Mouse (Mus musculus) liver, embryonic 12.5 days (tissue): Measurements from ENCODE around the gene Togaram2. TPM values are rescaled to one million over a fixed set of nuclear protein-coding genes. Genes with fewer than 3 reads are reported as not detected.
A peak's percentile ranks its signal among the peaks of the same experiment; 100 is the strongest.
"Not testable (repeated sequence)": the region's sequence is repeated elsewhere in the genome, so short reads cannot be mapped to it uniquely, and the experiment has no call there.

Experiments used
- ATAC-seq: fragments of 200-750 bp; cut with Nextera tagmentation; 2 replicates; pipeline ENCODE4 v1.8.0; 2017; ENCODE audit warnings: moderate number of reproducible peaks, mild to moderate bottlenecking, moderate library complexity
- H3K27ac ChIP-seq: fragments of 300-500 bp; sonication (generic); 2 replicates; pipeline ENCODE4 v1.5.1; 2016; ENCODE audit warnings: mild to moderate bottlenecking
- H3K27me3 ChIP-seq: fragments of 300-500 bp; sonication (generic); replicated peaks from 2 replicates; pipeline ENCODE4 v1.6.1; 2016; ENCODE audit warnings: mild to moderate bottlenecking, moderate library complexity
- H3K36me3 ChIP-seq: fragments of 300-500 bp; sonication (generic); 2 replicates; pipeline ENCODE4 v1.6.1; 2016; ENCODE audit warnings: mild to moderate bottlenecking, moderate library complexity
- H3K4me1 ChIP-seq: fragments of 300-500 bp; sonication (generic); 2 replicates; pipeline ENCODE4 v1.6.1; 2016
- H3K4me2 ChIP-seq: fragments of 300-500 bp; sonication (generic); 2 replicates; pipeline ENCODE4 v1.6.1; 2016; ENCODE audit warnings: mild to moderate bottlenecking, moderate library complexity
- H3K4me3 ChIP-seq: fragments of 300-500 bp; sonication (generic); 2 replicates; pipeline ENCODE4 v1.5.1; 2016; ENCODE audit warnings: mild to moderate bottlenecking, moderate library complexity
- H3K9ac ChIP-seq: fragments of 300-500 bp; sonication (generic); 2 replicates; pipeline ENCODE4 v1.6.1; 2016; ENCODE audit warnings: mild to moderate bottlenecking, moderate library complexity
- H3K9me3 ChIP-seq: fragments of 300-500 bp; sonication (generic); replicated peaks from 2 replicates; pipeline ENCODE4 v1.6.1; 2016; ENCODE audit warnings: mild to moderate bottlenecking, moderate library complexity
- WGBS: fragments of 180-500 bp; shearing (Covaris S2); methylation state at CpG from one replicate; pipeline ENCODE4 v1.1.7; 2016; ENCODE audit not compliant: insufficient replicate concordance; 5-methylcytosine and 5-hydroxymethylcytosine counted together
- polyA plus RNA-seq: library from polyadenylated mRNA; unstranded; fragments of >200 nt; fragmentation: Nextera tagmentation; extraction: Ambion mirVana; gene quantifications from 2 replicates; pipeline ENCODE4 v1.2.1, GENCODE M21; 2016

Togaram2 gene
- polyA plus RNA-seq: 0.07 TPM in 1 of 2 replicates, not detected in the other

- WGBS: 65% methylated on average over 9 of the region's 9 CpGs
- Histone ChIP-seq H3K9me3 (no peaks in the 10 kb centered on the region), H3K36me3 (no peaks in the 10 kb centered on the region), H3K27ac (no peak within 1 kb of the TSS), H3K27me3 (0 out of 2 replicates have a peak, but pooled peaks cover under 1% of the 10 kb centered on the region), H3K4me2 (no peak within 1 kb of the TSS), H3K9ac (no peak within 1 kb of the TSS), H3K4me1 (no peaks in the 10 kb centered on the region), H3K4me3 (no peak within 1 kb of the TSS)
- ATAC-seq: no peak
These were observed at the start of gene Togaram2 for GRCm38 (mm10) chr17:71673092-71673491. Togaram2 (plus strand) TSS chr17:71673261.

DNA sequence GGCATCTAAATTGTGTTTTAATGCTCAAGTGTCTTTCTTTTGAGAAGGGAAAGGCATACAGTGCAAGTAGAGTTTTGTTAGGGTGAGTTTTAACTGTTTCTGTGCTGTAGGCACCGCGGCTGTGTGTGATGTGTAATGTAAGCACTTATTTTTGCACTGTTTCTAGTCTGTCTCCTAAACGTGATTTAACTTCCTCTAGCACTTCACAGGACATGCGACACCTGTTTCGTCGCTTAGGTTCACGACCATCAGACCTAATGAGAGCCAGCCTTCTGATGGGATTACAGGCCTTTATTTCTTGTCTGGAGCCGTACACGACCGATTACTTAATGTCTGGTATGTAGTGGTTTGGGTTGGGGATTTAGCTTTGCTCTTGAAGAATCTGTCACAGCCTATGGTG is 41.3 kb upstream of the Togaram2 start:
- Histone ChIP-seq H3K4me2 (no peak overlapping the region), H3K27ac (no peak overlapping the region), H3K27me3 (no peaks in the 10 kb centered on the region), H3K4me1 (no peaks in the 10 kb centered on the region), H3K9me3 (no peaks in the 10 kb centered on the region), H3K36me3 (peaks cover 95% of the 10 kb centered on the region), H3K9ac (no peak overlapping the region), H3K4me3 (no peak overlapping the region)
- ATAC-seq: no peak
- WGBS: 83% methylated on average over 10 of the region's 10 CpGs

GRCm38 (mm10) chr17:71633350-71633749 is 39.7 kb upstream of the Togaram2 start:
- Histone ChIP-seq H3K27ac (no peak overlapping the region), H3K36me3 (peaks cover 95% of the 10 kb centered on the region), H3K4me1 (no peaks in the 10 kb centered on the region), H3K4me3 (no peak overlapping the region), H3K9me3 (no peaks in the 10 kb centered on the region), H3K4me2 (no peak overlapping the region), H3K9ac (no peak overlapping the region), H3K27me3 (no peaks in the 10 kb centered on the region)
- WGBS: 77% methylated on average over 8 of the region's 8 CpGs
- ATAC-seq: no peak

DNA sequence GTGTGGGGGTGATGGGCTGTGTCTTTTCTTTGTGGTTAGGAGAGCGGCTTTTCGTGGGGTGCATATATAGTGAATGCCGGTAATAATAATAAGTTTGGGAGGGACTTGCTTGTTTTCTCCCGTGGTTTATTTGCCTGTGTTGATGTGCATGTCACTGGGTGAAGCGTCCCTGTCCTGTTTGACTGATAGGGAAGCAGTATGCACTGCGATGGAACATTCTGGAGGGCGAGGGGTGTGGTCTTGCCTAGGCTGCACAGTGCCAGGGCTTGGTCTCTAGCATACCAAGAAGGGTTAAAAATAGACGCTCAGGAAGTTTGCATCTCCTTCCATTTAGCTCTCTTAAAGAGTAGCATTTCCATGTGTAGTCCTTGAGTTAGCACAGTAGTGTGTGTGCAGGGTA is 36.3 kb upstream of the Togaram2 start:
- no peak for ATAC-seq
- Histone ChIP-seq H3K4me1 (no peaks in the 10 kb centered on the region), H3K9me3 (no peaks in the 10 kb centered on the region), H3K27me3 (no peaks in the 10 kb centered on the region), H3K9ac (no peak overlapping the region), H3K4me3 (no peak overlapping the region), H3K36me3 (peaks cover 96% of the 10 kb centered on the region), H3K4me2 (no peak overlapping the region), H3K27ac (no peak overlapping the region)
- WGBS: 88% methylated on average over 8 of the region's 8 CpGs

DNA sequence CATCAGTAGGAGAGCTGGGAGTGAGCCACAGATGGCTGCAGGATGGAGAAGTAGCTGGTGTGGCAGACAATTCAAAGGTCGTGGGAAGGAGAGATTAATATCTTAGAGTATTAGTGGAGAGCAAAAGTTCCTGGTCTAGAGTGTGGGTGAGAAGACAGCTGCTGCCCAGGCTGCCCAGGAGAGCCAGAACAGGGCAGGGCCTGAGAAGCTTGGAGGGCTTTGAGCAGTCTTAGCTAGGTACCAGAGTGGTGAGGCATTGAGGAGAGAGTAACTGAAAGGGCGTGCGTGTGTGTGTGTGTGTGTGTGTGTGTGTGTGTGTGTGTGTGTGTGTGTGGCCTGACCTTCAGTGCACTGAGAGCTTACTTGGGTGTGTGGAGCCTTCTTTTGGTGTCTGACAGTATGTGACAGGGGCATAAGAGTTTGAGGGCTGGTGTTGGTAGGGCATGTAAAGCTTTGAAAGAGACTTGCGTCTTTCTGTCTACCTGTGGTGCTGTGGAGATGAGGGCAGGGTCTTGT is 35.3 kb upstream of the Togaram2 start:
- no peak for ATAC-seq
- Histone ChIP-seq H3K4me2 (no peak overlapping the region), H3K27me3 (no peaks in the 10 kb centered on the region), H3K9me3 (no peaks in the 10 kb centered on the region), H3K4me1 (no peaks in the 10 kb centered on the region), H3K9ac (0 out of 2 replicates have a peak overlapping the region, but pooled peaks have one; percentile 13), H3K36me3 (peaks cover 98% of the 10 kb centered on the region), H3K4me3 (no peak overlapping the region), H3K27ac (no peak overlapping the region)
- WGBS: 66% methylated on average over 4 of the region's 4 CpGs

- 68% methylated on average over 5 of the region's 5 CpGs for WGBS
These were observed 34.0 kb upstream of the Togaram2 start for GRCm38 (mm10) chr17:71639056-71639455.

GRCm38 (mm10) chr17:71640421-71641085 is 32.5 kb upstream of the Togaram2 start:
- no peak for ATAC-seq
- WGBS: 76% methylated on average over 9 of the region's 9 CpGs
- H3K36me3 ChIP-seq: peaks cover 93% of the 10 kb centered on the region

More at GRCm38 (mm10) chr17:71639056-71639455, 34.0 kb upstream of the Togaram2 start:
- not testable (repeated sequence) for H3K27me3 ChIP-seq, H3K9me3 ChIP-seq, H3K4me3 ChIP-seq, H3K9ac ChIP-seq, H3K27ac ChIP-seq, ATAC-seq, H3K4me2 ChIP-seq, H3K4me1 ChIP-seq
- H3K36me3 ChIP-seq: peaks cover 95% of the 10 kb centered on the region

GRCm38 (mm10) chr17:71642190-71642589 is 30.9 kb upstream of the Togaram2 start:
- Histone ChIP-seq H3K9me3 (no peaks in the 10 kb centered on the region), H3K4me1 (no peaks in the 10 kb centered on the region), H3K36me3 (peaks cover 92% of the 10 kb centered on the region), H3K27me3 (no peaks in the 10 kb centered on the region), H3K4me3 (no peak overlapping the region), H3K9ac (no peak overlapping the region), H3K4me2 (no peak overlapping the region), H3K27ac (no peak overlapping the region)
- whole genome bisulfite sequencing: 71% methylated on average over 3 of the region's 3 CpGs
- no peak for ATAC-seq

More at GRCm38 (mm10) chr17:71640421-71641085, 32.5 kb upstream of the Togaram2 start:
- no peaks in the 10 kb centered on the region for H3K27me3 ChIP-seq
- no peak overlapping the region for H3K4me3 ChIP-seq
- no peaks in the 10 kb centered on the region for H3K9me3 ChIP-seq
- no peak overlapping the region for H3K9ac ChIP-seq
- no peaks in the 10 kb centered on the region for H3K4me1 ChIP-seq
- H3K27ac ChIP-seq: no peak overlapping the region
- H3K4me2 ChIP-seq: no peak overlapping the region

DNA sequence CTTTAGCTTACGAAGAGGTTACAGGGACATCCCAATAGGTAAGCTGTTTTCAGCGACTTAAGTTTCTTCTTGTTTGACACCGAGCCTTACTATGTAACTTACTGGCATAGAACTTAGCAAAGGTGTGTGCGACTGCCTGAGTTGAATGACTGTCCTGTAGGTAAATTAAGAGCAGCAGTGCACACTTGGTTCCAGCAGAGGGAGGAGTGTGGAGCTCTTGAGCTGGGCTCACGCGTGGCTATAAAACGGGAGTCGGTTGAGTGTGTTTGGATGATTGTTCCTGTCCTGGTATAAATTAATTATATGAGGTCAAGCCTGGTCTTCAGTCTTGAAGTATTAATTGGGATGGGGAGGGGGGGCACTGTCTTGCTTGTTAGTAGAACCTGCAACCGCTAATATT is 23.1 kb upstream of the Togaram2 start:
- WGBS: 90% methylated on average over 9 of the region's 9 CpGs
- ATAC-seq: no peak

DNA sequence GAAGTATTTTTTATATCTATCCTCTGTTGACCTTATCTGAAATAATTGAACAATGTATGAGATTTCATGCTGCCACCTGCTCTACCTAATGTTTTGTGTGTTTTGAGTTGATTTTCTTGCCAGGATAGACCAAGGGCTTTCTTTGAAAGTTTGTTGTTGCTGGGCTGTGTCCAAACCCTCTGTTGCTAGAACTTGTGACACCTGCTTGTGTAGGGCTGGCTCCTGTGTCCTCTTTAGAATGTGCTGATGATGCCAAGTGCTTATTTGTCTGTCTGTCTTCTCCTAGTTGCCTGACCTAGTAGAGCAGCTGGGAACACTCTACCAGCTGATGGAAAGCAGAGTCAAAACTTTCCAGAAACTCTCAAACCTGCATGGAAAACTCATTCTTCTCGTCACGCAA is 20.6 kb upstream of the Togaram2 start:
- no peaks in the 10 kb centered on the region for H3K4me1 ChIP-seq
- H3K9me3 ChIP-seq: no peaks in the 10 kb centered on the region
- no peak overlapping the region for H3K27ac ChIP-seq
- H3K4me2 ChIP-seq: no peak overlapping the region
- H3K9ac ChIP-seq: no peak overlapping the region
- WGBS: 89% methylated on average over 2 of the region's 2 CpGs
- no peaks in the 10 kb centered on the region for H3K27me3 ChIP-seq
- H3K4me3 ChIP-seq: no peak overlapping the region
- peaks cover 89% of the 10 kb centered on the region for H3K36me3 ChIP-seq
- no peak for ATAC-seq

More for the DNA sequence above, 23.1 kb upstream of the Togaram2 start:
- H3K9me3 ChIP-seq: no peaks in the 10 kb centered on the region
- H3K4me2 ChIP-seq: no peak overlapping the region
- H3K27me3 ChIP-seq: no peaks in the 10 kb centered on the region
- H3K4me3 ChIP-seq: no peak overlapping the region
- no peak overlapping the region for H3K27ac ChIP-seq
- H3K36me3 ChIP-seq: peaks cover 89% of the 10 kb centered on the region
- H3K9ac ChIP-seq: no peak overlapping the region
- no peaks in the 10 kb centered on the region for H3K4me1 ChIP-seq

GRCm38 (mm10) chr17:71652934-71653333 is 20.1 kb upstream of the Togaram2 start:
- no peak overlapping the region for H3K9ac ChIP-seq
- no peaks in the 10 kb centered on the region for H3K4me1 ChIP-seq
- H3K36me3 ChIP-seq: peaks cover 89% of the 10 kb centered on the region
- H3K4me3 ChIP-seq: no peak overlapping the region
- WGBS: 85% methylated on average over 5 of the region's 5 CpGs
- no peak overlapping the region for H3K27ac ChIP-seq
- H3K9me3 ChIP-seq: no peaks in the 10 kb centered on the region
- H3K4me2 ChIP-seq: no peak overlapping the region
- no peak for ATAC-seq
- H3K27me3 ChIP-seq: no peaks in the 10 kb centered on the region

- ATAC-seq: no peak
- Histone ChIP-seq H3K36me3 (peaks cover 64% of the 10 kb centered on the region), H3K9me3 (no peaks in the 10 kb centered on the region), H3K27ac (no peak overlapping the region), H3K4me2 (no peak overlapping the region), H3K27me3 (no peaks in the 10 kb centered on the region), H3K9ac (no peak overlapping the region), H3K4me1 (peaks cover 9% of the 10 kb centered on the region), H3K4me3 (no peak overlapping the region)
- 82% methylated on average over 4 of the region's 4 CpGs for WGBS
These were observed 15.5 kb upstream of the Togaram2 start for GRCm38 (mm10) chr17:71657521-71657920.
